ENCODE assay signal across 18 mouse cellular contexts in genomic region chr1:38657606-38658005, GRCm38 (mm10). TPM values are rescaled to one million over a fixed set of nuclear protein-coding genes. Genes with fewer than 3 reads are reported as not detected.
DNase-seq lines count a peak whose midpoint lies in the region; ATAC-seq and TF ChIP-seq lines count a peak whose summit lies in the region.
"Had no signal": no experiment of that assay in that cellular context is flagged by ENCODE, and none has a peak within 500 bp of the region (broad histone marks: within the 10 kb centered on the region; RNA-seq: fewer than 3 reads in every experiment).

No protein-coding gene starts in this region.

- no peak overlapping the region for H3K9ac ChIP-seq in embryonic facial prominence, embryonic 13.5 days
- no peak overlapping the region for H3K9ac ChIP-seq in limb, embryonic 14.5 days (ENCODE audit: low read depth, low read length, severe bottlenecking)
- no peak overlapping the region for H3K9ac ChIP-seq in hindbrain, embryonic 11.5 days (ENCODE audit: low read depth, low read length)
- H3K9ac ChIP-seq: liver, embryonic 15.5 days had no signal

- no peaks in the 10 kb centered on the region for H3K36me3 ChIP-seq in embryonic facial prominence, embryonic 13.5 days
- H3K36me3 ChIP-seq in embryonic facial prominence, embryonic 10.5 days (replicated peaks) = no peaks in the 10 kb centered on the region
- H3K36me3 ChIP-seq in limb, embryonic 14.5 days (ENCODE audit: control insufficient read depth, insufficient read depth, low read length) = no peaks in the 10 kb centered on the region
- H3K36me3 ChIP-seq in hindbrain, embryonic 11.5 days (ENCODE audit: control insufficient read depth, insufficient read depth, low read length) = no peaks in the 10 kb centered on the region
- H3K36me3 ChIP-seq: liver, embryonic 15.5 days had no signal

- H3K27ac ChIP-seq in embryonic facial prominence, embryonic 13.5 days = peak overlapping the region; percentile 48; the same call in 1 of the 2 replicates
- no peak overlapping the region for H3K27ac ChIP-seq in embryonic facial prominence, embryonic 10.5 days (replicated peaks)
- peak overlapping the region; percentile 28 for H3K27ac ChIP-seq in bone marrow, adult 2 months (ENCODE audit: control insufficient read depth, insufficient read depth, low read depth, low read length, poor library complexity)
- H3K27ac ChIP-seq in limb, embryonic 14.5 days (replicated peaks; ENCODE audit: low read depth, low read length) = peak overlapping the region; percentile 58; the same call in 1 of the 2 replicates
- H3K27ac ChIP-seq in hindbrain, embryonic 11.5 days (ENCODE audit: low read depth, low read length) = no peak overlapping the region
- H3K27ac ChIP-seq: gastrocnemius, adult 2 months; left cerebral cortex, adult 2 months; liver, embryonic 15.5 days; stomach, postnatal 0 days had no signal

- H3K4me2 ChIP-seq in embryonic facial prominence, embryonic 13.5 days = no peak overlapping the region
- no peak overlapping the region; the same call in 1 of the 2 replicates for H3K4me2 ChIP-seq in limb, embryonic 14.5 days (replicated peaks; ENCODE audit: low read depth, low read length, severe bottlenecking)
- H3K4me2 ChIP-seq in hindbrain, embryonic 11.5 days (replicated peaks; ENCODE audit: low read depth, low read length) = no peak overlapping the region
- H3K4me2 ChIP-seq: liver, embryonic 15.5 days had no signal

- TF ChIP-seq CTCF in bone marrow, adult 2 months (IDR thresholded peaks at IDR 0.05; ENCODE audit: control insufficient read depth, insufficient read depth, low read length) = no peak
- TF ChIP-seq CTCF in lung, adult 2 months (IDR thresholded peaks at IDR 0.05; ENCODE audit: insufficient read depth, low read length) = no peak

- H3K4me3 ChIP-seq in embryonic facial prominence, embryonic 13.5 days = no peak overlapping the region
- H3K4me3 ChIP-seq in embryonic facial prominence, embryonic 10.5 days = no peak overlapping the region
- no peak overlapping the region for H3K4me3 ChIP-seq in bone marrow, adult 2 months (replicated peaks; ENCODE audit: control insufficient read depth, low read depth, low read length)
- H3K4me3 ChIP-seq in limb, embryonic 14.5 days (replicated peaks; ENCODE audit: low read length) = no peak overlapping the region
- H3K4me3 ChIP-seq in lung, adult 2 months (replicated peaks; ENCODE audit: extremely low read depth, low read depth, low read length) = no peak overlapping the region
- no peak overlapping the region for H3K4me3 ChIP-seq in hindbrain, embryonic 11.5 days (ENCODE audit: low read depth, low read length)
- H3K4me3 ChIP-seq: gastrocnemius, adult 2 months; left cerebral cortex, adult 2 months; liver, embryonic 15.5 days; megakaryocyte, embryonic 14.5 days; myocyte had no signal

- TF ChIP-seq POLR2A in bone marrow, adult 2 months (IDR thresholded peaks at IDR 0.05; ENCODE audit: borderline replicate concordance, control insufficient read depth, low read depth, low read length) = no peak
- TF ChIP-seq POLR2A in limb, embryonic 14.5 days (IDR thresholded peaks at IDR 0.05; ENCODE audit: borderline replicate concordance, extremely low read depth, insufficient read depth, insufficient read length) = no peak
- TF ChIP-seq POLR2A in lung, adult 2 months (IDR thresholded peaks at IDR 0.05; ENCODE audit: borderline replicate concordance, extremely low read depth, low read depth, low read length) = no peak

- peaks cover 45% of the 10 kb centered on the region for H3K4me1 ChIP-seq in embryonic facial prominence, embryonic 13.5 days
- H3K4me1 ChIP-seq in embryonic facial prominence, embryonic 10.5 days = peaks cover 12% of the 10 kb centered on the region
- H3K4me1 ChIP-seq in bone marrow, adult 2 months (ENCODE audit: control insufficient read depth, insufficient read depth, low read length) = peaks cover 4% of the 10 kb centered on the region; the same call in 1 of the 2 replicates
- H3K4me1 ChIP-seq in limb, embryonic 14.5 days (ENCODE audit: control insufficient read depth, insufficient read depth, low read length) = peaks cover 41% of the 10 kb centered on the region
- no peaks in the 10 kb centered on the region for H3K4me1 ChIP-seq in lung, adult 2 months (ENCODE audit: control insufficient read depth, insufficient read depth, low read length)
- no peaks in the 10 kb centered on the region for H3K4me1 ChIP-seq in hindbrain, embryonic 11.5 days (replicated peaks; ENCODE audit: control insufficient read depth, insufficient read depth, low read length)
- H3K4me1 ChIP-seq: liver, embryonic 15.5 days had no signal

- no peaks in the 10 kb centered on the region for H3K9me3 ChIP-seq in embryonic facial prominence, embryonic 13.5 days
- no peaks in the 10 kb centered on the region for H3K9me3 ChIP-seq in embryonic facial prominence, embryonic 10.5 days
- no peaks in the 10 kb centered on the region; the same call in 1 of the 2 replicates for H3K9me3 ChIP-seq in limb, embryonic 14.5 days (ENCODE audit: control insufficient read depth, low read length)
- no peaks in the 10 kb centered on the region for H3K9me3 ChIP-seq in hindbrain, embryonic 11.5 days (ENCODE audit: control insufficient read depth, low read length)
- H3K9me3 ChIP-seq: liver, embryonic 15.5 days; megakaryocyte, embryonic 14.5 days had no signal

- H3K27me3 ChIP-seq in embryonic facial prominence, embryonic 13.5 days = no peaks in the 10 kb centered on the region
- no peaks in the 10 kb centered on the region; the same call in 1 of the 2 replicates for H3K27me3 ChIP-seq in embryonic facial prominence, embryonic 10.5 days (replicated peaks; ENCODE audit: low read depth, poor library complexity, severe bottlenecking)
- no peaks in the 10 kb centered on the region for H3K27me3 ChIP-seq in limb, embryonic 14.5 days (ENCODE audit: control insufficient read depth, insufficient read depth, low read length)
- H3K27me3 ChIP-seq in hindbrain, embryonic 11.5 days (ENCODE audit: control insufficient read depth, insufficient read depth, low read length) = no peaks in the 10 kb centered on the region
- H3K27me3 ChIP-seq: liver, embryonic 15.5 days; megakaryocyte, embryonic 14.5 days had no signal

- 28% methylated on average over 7 of the region's 7 CpGs for WGBS in embryonic facial prominence, embryonic 13.5 days
- WGBS in embryonic facial prominence, embryonic 10.5 days = 79% methylated on average over 7 of the region's 7 CpGs
- 5% methylated on average over 7 of the region's 7 CpGs for WGBS in bone marrow, adult 2 months
- 28% methylated on average over 7 of the region's 7 CpGs for WGBS in limb, embryonic 14.5 days
- WGBS in lung, adult 2 months = 48% methylated on average over 7 of the region's 7 CpGs
- WGBS in hindbrain, embryonic 11.5 days = 70% methylated on average over 7 of the region's 7 CpGs

- no peak for ATAC-seq in embryonic facial prominence, embryonic 13.5 days (ENCODE audit: insufficient number of reproducible peaks, insufficient read depth, low FRiP score, low TSS enrichment, low read depth)
- peak; percentile 67 for ATAC-seq in limb, embryonic 14.5 days (ENCODE audit: low FRiP score, low read depth)
- no peak for ATAC-seq in hindbrain, embryonic 11.5 days (ENCODE audit: low FRiP score)
- ATAC-seq: intestine, postnatal 0 days had no signal

- DNase-seq in embryonic facial prominence, embryonic 10.5 days (ENCODE audit: low spot score) = no peak
- DNase-seq in limb, embryonic 14.5 days (ENCODE audit: low spot score) = peak; percentile 66
- DNase-seq in thymus, adult 18-20 months = peak; percentile 69 to 77
- DNase-seq in lung, adult 2 months = no peak
- no peak for DNase-seq in testis, postnatal 10 days (ENCODE audit: low spot score)
- no peak for DNase-seq in hindbrain, embryonic 11.5 days (ENCODE audit: low spot score)
- DNase-seq: cerebellum, postnatal 14 days; gastrocnemius, adult 2 months; heart, postnatal 10 days; kidney, postnatal 4 days had no signal

RNA-seq across cellular contexts. Expression of gene Aff3, which starts 7.1 kb away (rescaled TPM):
- polyA plus RNA-seq in embryonic facial prominence, embryonic 13.5 days (2015; fragmentation: Nextera tagmentation; extraction: Ambion mirVana) = 12.0 and 20.1 TPM in 2 replicates
- 8.7 and 9.7 TPM in 2 replicates for polyA plus RNA-seq in embryonic facial prominence, embryonic 10.5 days (2016; fragmentation: Nextera tagmentation; extraction: Ambion mirVana)
- 20.5 and 21.5 TPM in 2 replicates for polyA plus RNA-seq in bone marrow, adult 2 months (2011; ENCODE audit: insufficient read depth, insufficient read length, low replicate concordance, missing spikeins)
- 22.4 and 29.4 TPM in 2 replicates for polyA plus RNA-seq in limb, embryonic 14.5 days (2012; rRNA removed)
- 20.4 and 28.4 TPM in 2 replicates for polyA plus RNA-seq in limb, embryonic 14.5 days (2014; fragmentation: Nextera tagmentation; extraction: Ambion mirVana)
- polyA plus RNA-seq in lung, adult 2 months (2012; rRNA removed) = 16.9 and 19.3 TPM in 2 replicates
- 19.7 and 25.6 TPM in 2 replicates for polyA plus RNA-seq in hindbrain, embryonic 11.5 days (2014; fragmentation: Nextera tagmentation; extraction: Ambion mirVana)
- polyA plus RNA-seq: myocyte had no signal

Comparison
In these comparisons a context has a peak if more than half of its experiments do, and no peak if none do; other contexts are left out.
1. H3K27ac ChIP-seq: peak in embryonic facial prominence, embryonic 13.5 days (single experiment), bone marrow, adult 2 months (single experiment) and limb, embryonic 14.5 days (single experiment); none in embryonic facial prominence, embryonic 10.5 days (single experiment) and hindbrain, embryonic 11.5 days (single experiment).
2. DNase-seq: peak in limb, embryonic 14.5 days (single experiment) and thymus, adult 18-20 months (2 of 2); none in embryonic facial prominence, embryonic 10.5 days (single experiment), lung, adult 2 months (single experiment), testis, postnatal 10 days (single experiment) and hindbrain, embryonic 11.5 days (single experiment).